Mouse (Mus musculus): ENCODE measurements at regions not wholly inside any gene's neighbourhood (a gene's known extent, or its start where the extent isn't known, plus 50 kb on each side); places are given as distances from the start of the nearest gene placed in this dataset.

GRCm38 (mm10) chr13:31328756-31329155 is 227.2 kb upstream of the Foxq1 start:
- no peak for DNase-seq (ENCODE audit: extremely low spot score)

DNA sequence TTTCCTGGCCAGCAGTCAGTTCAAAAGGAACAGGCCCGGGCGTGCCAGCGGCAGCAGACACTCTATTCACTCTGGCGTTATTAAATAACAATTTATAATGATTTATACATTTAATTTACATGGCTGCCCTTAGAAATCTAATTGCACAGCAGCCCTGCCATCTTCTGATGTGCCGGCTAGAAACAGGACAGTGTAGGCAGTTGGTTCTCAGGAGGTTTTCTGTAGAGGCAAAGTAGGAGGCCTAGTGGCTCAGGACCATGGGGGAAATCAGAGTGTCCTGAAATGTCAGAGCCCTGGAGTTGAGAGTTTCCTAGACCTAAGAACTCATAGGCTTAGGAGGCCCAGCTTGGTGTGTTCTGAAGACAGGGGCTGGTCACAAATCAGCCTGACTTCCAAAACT is 225.2 kb upstream of the Foxq1 start:
- no peak for DNase-seq (ENCODE audit: extremely low spot score)

GRCm38 (mm10) chr13:31334981-31335380 is 221.0 kb upstream of the Foxq1 start:
- no peak for DNase-seq (ENCODE audit: extremely low spot score)

DNA sequence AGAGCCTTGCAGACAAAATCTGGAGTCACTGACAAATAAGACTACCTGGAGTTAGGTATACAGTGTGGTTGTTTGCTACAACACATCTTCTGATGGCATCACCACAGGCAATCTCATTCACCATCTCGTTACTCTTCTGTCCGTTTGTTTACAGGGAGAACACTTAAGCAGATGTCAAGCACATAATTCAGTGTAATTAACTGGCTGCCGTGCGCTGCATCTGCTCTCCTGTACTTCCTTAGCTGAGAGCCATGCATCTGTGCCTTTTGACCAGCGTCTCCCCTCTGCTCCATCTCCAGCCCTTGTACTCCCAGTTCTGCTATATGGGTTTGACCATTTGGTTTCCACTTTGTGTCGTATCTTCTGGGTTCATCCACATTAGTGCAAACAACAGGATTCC is 218.3 kb upstream of the Foxq1 start:
- DNase-seq (ENCODE audit: extremely low spot score) = no peak

GRCm38 (mm10) chr13:31339386-31339785 is 216.5 kb upstream of the Foxq1 start:
- DNase-seq (ENCODE audit: extremely low spot score) = no peak

- DNase-seq (ENCODE audit: extremely low spot score) = no peak
Observed at GRCm38 (mm10) chr13:31339901-31340300, 216.0 kb upstream of the Foxq1 start.

- no peak for DNase-seq (ENCODE audit: extremely low spot score)
Observed at GRCm38 (mm10) chr13:31340363-31340948, 215.5 kb upstream of the Foxq1 start.

DNA sequence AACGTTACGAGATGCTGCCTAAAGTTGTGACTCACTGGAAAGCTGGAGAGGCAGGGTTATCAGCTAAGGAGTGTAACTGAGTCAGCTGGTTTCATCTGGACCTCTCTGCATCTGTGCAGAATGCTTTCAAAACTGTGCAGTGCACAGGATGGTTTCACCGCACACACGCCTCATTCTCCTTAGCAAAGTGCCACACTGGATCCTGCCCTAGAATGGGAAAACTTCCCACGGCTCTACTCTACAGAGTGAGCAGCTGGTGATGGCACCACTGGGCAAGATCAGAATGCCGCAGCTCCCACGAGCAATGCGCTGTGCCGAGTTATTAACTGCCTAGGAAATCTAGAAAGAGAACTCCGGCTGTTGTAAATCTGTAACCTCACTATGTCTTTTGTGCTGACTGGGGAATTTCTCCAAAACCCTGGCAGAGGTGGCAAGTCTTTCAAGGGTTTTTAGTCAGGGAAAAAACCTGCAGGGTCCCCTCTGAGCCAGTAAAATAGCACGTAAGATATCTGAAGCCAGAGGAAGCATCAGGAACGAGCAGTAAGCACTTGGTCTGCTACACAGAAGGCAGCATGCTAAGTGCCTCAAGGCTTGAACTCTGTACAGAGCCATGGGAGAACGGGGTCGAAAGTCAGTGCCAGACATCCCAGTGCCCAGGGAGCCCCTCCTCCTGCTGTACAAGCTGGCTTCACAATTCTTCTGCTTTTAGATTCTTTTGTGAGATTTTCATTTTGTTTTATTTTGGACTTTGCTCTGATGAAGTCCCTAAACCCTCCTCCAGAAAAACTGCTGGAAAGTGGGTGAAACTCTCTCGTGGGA is 214.4 kb upstream of the Foxq1 start:
- DNase-seq (ENCODE audit: extremely low spot score) = no peak

DNA sequence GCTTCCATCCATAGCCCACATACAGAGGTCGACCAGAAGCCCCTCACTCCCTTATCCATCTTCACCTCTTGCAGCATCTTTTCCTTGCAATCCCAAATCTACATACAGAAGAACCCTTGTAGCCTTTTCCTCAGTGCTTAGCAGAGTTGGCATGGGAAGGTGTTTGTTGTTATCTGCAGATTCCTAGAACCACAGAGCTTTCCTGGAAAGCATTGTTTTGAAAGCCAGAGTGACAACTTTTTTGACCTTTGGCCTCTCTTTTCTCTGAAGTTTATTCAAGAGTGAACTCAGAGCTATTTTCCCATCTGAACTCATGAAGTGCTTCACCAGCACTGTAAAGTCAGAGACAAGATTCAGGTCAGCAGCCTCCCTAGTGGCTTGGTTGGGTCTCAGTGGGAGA is 209.7 kb upstream of the Foxq1 start:
- DNase-seq (ENCODE audit: extremely low spot score) = no peak

DNA sequence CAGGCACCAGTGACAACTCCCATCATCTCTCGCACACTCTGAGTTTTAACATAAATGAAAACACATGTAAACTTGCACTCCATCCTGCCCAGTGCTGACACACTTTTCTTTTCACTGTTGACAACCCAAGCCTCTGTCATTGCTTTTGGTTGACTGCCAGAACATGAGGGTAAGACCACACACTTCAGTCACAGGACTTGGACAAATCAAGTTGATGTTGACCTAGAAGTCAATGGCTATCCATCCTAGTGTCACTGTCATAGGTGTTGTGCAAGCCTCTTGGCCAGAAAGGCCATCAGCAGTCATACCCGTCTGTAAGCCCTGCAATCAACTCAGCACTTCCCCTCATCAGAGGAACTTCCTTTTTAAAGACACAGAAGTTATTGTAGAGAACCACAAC is 208.9 kb upstream of the Foxq1 start:
- no peak for DNase-seq (ENCODE audit: extremely low spot score)

DNA sequence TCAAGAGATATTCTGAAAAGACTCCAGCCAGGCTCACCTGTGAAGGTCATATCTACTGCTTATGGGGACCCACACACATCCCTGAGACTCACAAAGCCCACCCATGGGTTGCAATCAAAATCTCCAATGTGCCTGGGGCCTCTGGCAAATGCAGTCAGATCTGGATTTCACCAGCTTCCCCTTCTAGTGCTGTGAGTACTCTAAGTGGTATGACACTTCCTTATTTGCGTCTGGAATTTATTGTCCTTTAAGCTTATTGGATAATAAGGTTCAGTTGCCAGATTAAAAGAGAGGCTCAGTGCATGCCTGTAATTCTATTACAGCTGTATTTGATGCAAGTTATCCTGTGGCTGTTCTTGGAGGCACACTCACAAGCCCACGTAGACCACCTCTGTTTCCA is 206.3 kb upstream of the Foxq1 start:
- DNase-seq (ENCODE audit: extremely low spot score) = no peak

GRCm38 (mm10) chr13:31351481-31351880 is 204.5 kb upstream of the Foxq1 start:
- DNase-seq (ENCODE audit: extremely low spot score) = no peak

GRCm38 (mm10) chr13:31352825-31353224 is 203.1 kb upstream of the Foxq1 start:
- DNase-seq (ENCODE audit: extremely low spot score) = no peak

DNA sequence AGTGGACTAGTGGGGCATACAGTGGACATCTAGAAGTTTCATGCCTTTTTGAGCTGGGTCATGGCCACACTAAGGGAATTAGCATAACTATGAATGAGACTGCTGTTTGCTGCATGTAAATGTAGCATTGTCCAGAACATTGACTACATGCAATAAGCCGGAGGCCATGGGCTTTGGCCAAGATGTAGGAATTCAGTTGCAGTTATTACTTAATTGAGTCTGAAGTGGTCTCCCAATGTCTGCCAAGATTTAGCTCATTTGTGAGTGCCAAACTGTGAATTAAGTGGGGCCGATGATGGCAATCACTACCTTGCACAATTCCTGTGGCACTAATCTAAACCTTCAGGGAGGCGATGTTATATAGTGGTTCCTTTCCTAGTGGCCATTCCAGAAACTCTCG is 196.6 kb upstream of the Foxq1 start:
- no peak for DNase-seq (ENCODE audit: extremely low spot score)

DNA sequence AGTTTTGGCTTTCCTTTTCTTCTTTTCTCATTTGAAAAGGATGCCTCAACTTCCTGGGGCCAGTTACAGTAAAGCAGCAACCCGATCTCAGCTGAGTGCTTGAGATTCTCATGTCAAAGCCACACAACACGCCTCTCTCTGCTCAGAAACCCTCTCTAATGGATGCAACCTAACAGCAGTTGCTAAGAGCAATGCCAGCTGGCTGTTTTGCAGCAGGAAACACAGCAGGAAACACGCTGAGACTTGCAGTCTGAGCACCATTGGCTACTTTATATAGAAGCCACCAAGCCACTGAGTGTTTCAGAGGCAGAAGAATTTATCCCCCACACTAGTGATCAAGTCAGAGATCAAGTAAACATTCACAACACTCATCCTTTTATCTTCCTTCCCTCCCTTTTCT is 193.5 kb upstream of the Foxq1 start:
- no peak for DNase-seq (ENCODE audit: extremely low spot score)

DNA sequence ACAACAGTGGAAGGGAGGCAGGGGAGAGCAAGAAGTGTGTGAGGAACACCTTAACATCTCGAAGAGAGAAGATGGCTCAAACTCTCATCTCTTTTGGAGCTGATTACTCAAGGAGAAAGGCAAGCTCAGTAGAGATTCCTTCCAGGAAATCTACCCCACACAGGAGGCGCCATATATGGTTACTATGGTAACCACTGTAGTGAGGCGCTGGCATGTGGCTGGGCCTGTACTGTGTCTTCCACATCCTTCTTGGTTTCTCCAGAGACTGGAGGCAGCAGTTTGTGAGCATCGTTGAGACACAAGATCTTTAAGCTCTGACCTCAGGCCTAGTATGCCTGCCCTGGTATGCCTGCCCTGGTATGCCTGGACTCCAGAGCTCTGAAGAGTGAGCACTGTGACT is 191.6 kb upstream of the Foxq1 start:
- DNase-seq (ENCODE audit: extremely low spot score) = no peak

GRCm38 (mm10) chr13:31367226-31367625 is 188.7 kb upstream of the Foxq1 start:
- DNase-seq (ENCODE audit: extremely low spot score) = no peak

GRCm38 (mm10) chr13:31369182-31369581 is 186.8 kb upstream of the Foxq1 start:
- no peak for DNase-seq (ENCODE audit: extremely low spot score)

GRCm38 (mm10) chr13:31370873-31371272 is 185.1 kb upstream of the Foxq1 start:
- DNase-seq (ENCODE audit: extremely low spot score) = no peak

DNA sequence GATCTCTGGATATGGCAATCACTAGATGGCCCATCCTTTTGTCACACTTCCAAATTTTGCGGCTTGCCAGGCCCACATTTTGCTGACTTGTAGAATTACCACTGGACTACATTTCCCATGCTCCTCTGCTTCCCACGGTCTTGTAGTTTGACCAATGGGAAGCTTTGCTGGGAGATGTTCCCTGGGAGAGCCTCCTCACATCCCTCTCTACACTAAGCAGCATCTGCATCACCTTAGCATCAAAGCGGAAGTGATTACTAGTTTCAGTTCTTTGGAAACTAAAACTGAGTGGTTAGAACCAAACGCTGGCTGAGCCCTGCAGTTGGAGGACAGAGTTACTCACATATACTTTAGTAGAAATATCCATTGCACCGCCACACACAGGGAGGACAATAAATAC is 181.9 kb upstream of the Foxq1 start:
- DNase-seq (ENCODE audit: extremely low spot score) = no peak

GRCm38 (mm10) chr13:31393421-31394215 is 162.3 kb upstream of the Foxq1 start:
- no peak for DNase-seq (ENCODE audit: extremely low spot score)

DNA sequence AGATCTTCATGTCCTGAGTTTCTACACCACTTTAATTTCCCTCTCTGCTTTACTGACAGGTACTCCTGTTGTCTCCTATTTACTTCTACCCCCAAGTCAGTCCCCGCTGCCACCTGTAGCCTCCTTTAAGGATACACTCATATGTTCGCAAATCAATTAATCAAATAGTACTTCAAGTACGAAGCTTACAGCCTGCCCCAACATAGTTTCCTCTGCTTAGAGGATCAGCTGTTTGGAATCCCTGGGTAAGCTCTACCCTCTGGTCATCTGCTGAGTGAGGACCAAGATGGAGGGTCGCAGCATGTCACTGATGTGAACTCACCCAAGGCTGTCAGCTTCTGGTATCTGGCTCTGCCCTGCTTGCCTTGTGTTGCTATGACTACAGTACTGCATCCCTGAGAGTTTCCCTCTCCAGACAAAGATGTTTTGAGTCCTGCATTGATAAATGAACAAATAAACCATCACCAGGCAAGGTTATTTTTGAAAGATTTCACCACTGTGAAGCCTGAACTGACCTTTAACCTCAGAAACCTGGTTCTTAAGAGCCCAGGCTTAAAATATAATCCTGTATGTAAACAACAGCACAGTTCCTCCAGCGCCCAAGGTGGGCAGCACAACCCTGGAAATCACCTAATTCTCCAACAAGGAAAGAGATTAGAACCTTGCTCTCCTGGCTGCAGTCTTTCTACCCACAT is 159.6 kb upstream of the Foxq1 start:
- peak; percentile 24 for DNase-seq (ENCODE audit: extremely low spot score)

Measured in embryo, embryonic 9.5 days (tissue).